Mouse (Mus musculus): ENCODE measurements around the gene Prmt9. TPM values are rescaled to one million over a fixed set of nuclear protein-coding genes. Genes with fewer than 3 reads are reported as not detected.

The Prmt9 gene
- total RNA-seq, 4 experiments from 2014 or later = 19.0 to 22.5 (median 20.2) TPM

Other genes with a start within 250 kb of the Prmt9 start
- 10 to 100 TPM; 41.5 to 46.8 (median 43.3) TPM for gene Arhgap10, start 31.4 kb upstream of the Prmt9 start, total RNA-seq (2022)
- 10 to 100 TPM; 61.2 to 69.9 (median 65.1) TPM for gene Tmem184c, start 61.3 kb downstream of the Prmt9 start, total RNA-seq (2022)
- 1 to 10 TPM; 2.9 to 3.3 (median 3.2) TPM for gene Ednra, start 175.1 kb downstream of the Prmt9 start, total RNA-seq (2022)